Mouse (Mus musculus) bone marrow, adult 2 months (tissue): ENCODE measurements around the gene Mgat3. TPM values are rescaled to one million over a fixed set of nuclear protein-coding genes. Genes with fewer than 3 reads are reported as not detected.

Experiments used
- H3K27ac ChIP-seq: fragments of 200-500 bp; 2 replicates; pipeline ENCODE4 v1.5.1; 2012; ENCODE audit warnings: low read depth, mild to moderate bottlenecking, control low read depth, inconsistent platforms, low read length; ENCODE audit not compliant: control insufficient read depth, poor library complexity, insufficient read depth
- H3K4me1 ChIP-seq: fragments of 200-500 bp; 2 replicates; pipeline ENCODE4 v1.6.1; 2011; ENCODE audit warnings: low read length; ENCODE audit not compliant: control insufficient read depth, insufficient read depth
- H3K4me3 ChIP-seq: fragments of 200-500 bp; replicated peaks from 2 replicates; pipeline ENCODE3; 2011; ENCODE audit warnings: mild to moderate bottlenecking, low read depth, low read length, control low read depth; ENCODE audit not compliant: control insufficient read depth
- CTCF ChIP-seq: fragments of 200-500 bp; IDR thresholded peaks from 2 replicates; pipeline ENCODE4 v1.5.1; 2011; ENCODE audit warnings: low read length, control low read depth; ENCODE audit not compliant: control insufficient read depth, insufficient read depth
- POLR2A ChIP-seq: fragments of 200-500 bp; IDR thresholded peaks from 2 replicates; pipeline ENCODE4 v1.6.1; 2011; ENCODE audit warnings: low read depth, mild to moderate bottlenecking, control low read depth, low read length, borderline replicate concordance; ENCODE audit not compliant: control insufficient read depth
- WGBS: fragments of 180-500 bp; shearing (Covaris S2); methylation state at CpG from one replicate; pipeline ENCODE4 v1.1.7; 2018; 5-methylcytosine and 5-hydroxymethylcytosine counted together
- polyA plus RNA-seq: library from polyadenylated mRNA; stranded (reverse); fragments of >200 nt; gene quantifications from 2 replicates; pipeline ENCODE4 v1.2.4, GENCODE M21; 2011; ENCODE audit warnings: low replicate concordance; ENCODE audit not compliant: missing spikeins, insufficient read depth, insufficient read length

Mgat3 gene
- polyA plus RNA-seq, 1 experiment: 0.97 TPM

GRCm38 (mm10) chr15:80175756-80176155, 2.2 kb downstream of the Mgat3 start:
- 76% methylated on average over 5 of the region's 6 CpGs for WGBS
- no peak overlapping the region for H3K4me3 ChIP-seq
- no peaks in the 10 kb centered on the region for H3K4me1 ChIP-seq
- TF ChIP-seq POLR2A: no peak
- no peak for TF ChIP-seq CTCF
- H3K27ac ChIP-seq: no peak overlapping the region

- WGBS: 80% methylated on average over 7 of the region's 7 CpGs
- H3K4me1 ChIP-seq: no peaks in the 10 kb centered on the region
- no peak overlapping the region for H3K4me3 ChIP-seq
- no peak overlapping the region for H3K27ac ChIP-seq
- TF ChIP-seq POLR2A (no peak), CTCF (no peak)
These were observed 8.0 kb downstream of the Mgat3 start for GRCm38 (mm10) chr15:80181561-80181960.

GRCm38 (mm10) chr15:80182072-80182700, 8.7 kb downstream of the Mgat3 start:
- TF ChIP-seq POLR2A: no peak
- no peak for TF ChIP-seq CTCF
- 70% methylated on average over 4 of the region's 4 CpGs for WGBS
- Histone ChIP-seq H3K4me3 (no peak overlapping the region), H3K27ac (no peak overlapping the region), H3K4me1 (no peaks in the 10 kb centered on the region)

- no peak overlapping the region for H3K27ac ChIP-seq
- no peaks in the 10 kb centered on the region for H3K4me1 ChIP-seq
- TF ChIP-seq POLR2A: no peak
- 73% methylated on average over 5 of the region's 5 CpGs for WGBS
- H3K4me3 ChIP-seq: no peak overlapping the region
These were observed 15.4 kb downstream of the Mgat3 start for GRCm38 (mm10) chr15:80188927-80189326.

GRCm38 (mm10) chr15:80190075-80190474, 16.6 kb downstream of the Mgat3 start:
- Histone ChIP-seq H3K27ac (no peak overlapping the region), H3K4me3 (no peak overlapping the region), H3K4me1 (no peaks in the 10 kb centered on the region)
- TF ChIP-seq POLR2A (no peak), CTCF (no peak)
- 81% methylated on average over 4 of the region's 4 CpGs for WGBS

- no peaks in the 10 kb centered on the region for H3K4me1 ChIP-seq
- 59% methylated on average over 8 of the region's 8 CpGs for WGBS
- TF ChIP-seq POLR2A (no peak), CTCF (no peak)
- no peak overlapping the region for H3K4me3 ChIP-seq
- no peak overlapping the region for H3K27ac ChIP-seq
These were observed 18.2 kb downstream of the Mgat3 start for GRCm38 (mm10) chr15:80191585-80192245.

- Histone ChIP-seq H3K4me3 (no peak overlapping the region), H3K4me1 (no peaks in the 10 kb centered on the region), H3K27ac (no peak overlapping the region)
- TF ChIP-seq POLR2A (no peak), CTCF (no peak)
- whole genome bisulfite sequencing: 51% methylated on average over 6 of the region's 6 CpGs
These were observed 18.7 kb downstream of the Mgat3 start for GRCm38 (mm10) chr15:80192246-80192585.

GRCm38 (mm10) chr15:80192847-80193246, 19.3 kb downstream of the Mgat3 start:
- Histone ChIP-seq H3K4me3 (no peak overlapping the region), H3K4me1 (no peaks in the 10 kb centered on the region), H3K27ac (no peak overlapping the region)
- TF ChIP-seq CTCF (no peak), POLR2A (no peak)
- 37% methylated on average over 7 of the region's 7 CpGs for WGBS
